Mouse (Mus musculus) central nervous system, embryonic 18 days (tissue): ENCODE data around the gene Rhbdd3. TPM values are rescaled to one million over a fixed set of nuclear protein-coding genes. Genes with fewer than 3 reads are reported as not detected.

Source experiments
- polyA plus RNA-seq: library from polyadenylated mRNA; depleted of rRNA; stranded (reverse); fragments of >200 nt; gene quantifications from 2 replicates; pipeline ENCODE4 v1.2.3, GENCODE M21; 2012; rRNA removed

Rhbdd3 gene
- 41.7 and 43.8 TPM in 2 replicates for polyA plus RNA-seq

GRCm38 (mm10) chr11:5098736-5099542, at the start of gene Rhbdd3, which contains the start of gene Ewsr1:
Rhbdd3 (plus strand) TSS chr11:5098926.
Ewsr1 (minus strand) TSS chr11:5099266.

DNA sequence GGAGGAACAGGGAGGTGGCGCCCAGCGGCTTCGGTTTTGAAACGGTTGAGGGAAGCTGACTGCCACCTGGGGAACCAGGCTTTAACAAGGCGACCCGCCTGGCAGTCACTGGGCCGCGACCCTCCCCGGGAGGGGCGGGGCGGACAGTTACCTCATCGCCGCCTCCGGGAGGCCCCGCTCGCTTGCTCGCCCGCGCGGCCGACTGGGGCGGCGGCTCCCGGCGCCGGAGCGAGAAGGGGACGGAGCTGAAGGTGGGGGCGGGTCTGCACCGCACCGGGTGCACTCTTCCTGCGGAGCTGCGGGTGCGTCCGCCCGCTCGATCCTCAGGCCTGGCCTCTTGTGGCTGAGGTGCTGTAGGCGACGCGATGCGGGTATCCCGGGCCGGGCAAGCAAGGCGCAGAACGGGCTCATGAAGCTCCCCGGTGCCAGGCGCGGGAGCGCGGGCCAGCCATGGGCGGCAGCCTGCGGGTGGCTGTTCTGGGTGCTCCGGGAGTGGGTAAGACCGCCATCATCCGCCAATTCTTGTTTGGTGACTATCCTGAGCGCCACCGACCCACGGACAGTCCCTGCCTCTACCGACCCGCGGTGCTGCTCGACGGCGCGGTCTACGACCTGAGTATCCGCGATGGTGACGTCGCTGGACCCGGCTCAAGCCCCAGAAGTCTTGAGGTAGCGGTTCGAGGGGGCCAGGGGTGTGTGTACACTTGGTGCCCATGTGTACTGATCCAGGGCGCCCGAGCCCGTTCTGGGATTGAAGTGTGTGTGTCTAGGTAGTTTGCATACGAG, 40.7 kb upstream of the Rhbdd3 start, which contains the start of gene Rasl10a:
TSS of gene Rasl10a (plus strand) at position 273 of the 786 bp plus-strand sequence.

GRCm38 (mm10) chr11:5065056-5065821, 33.5 kb upstream of the Rhbdd3 start, which contains the start of gene Gas2l1:
Gas2l1 (minus strand) TSS chr11:5065327.

GRCm38 (mm10) chr11:5151680-5152337, 53.1 kb downstream of the Rhbdd3 start, which contains the start of gene Emid1:
Emid1 (minus strand) TSS chr11:5152257.

Other genes with a start within 250 kb of the Rhbdd3 start
- 82.1 and 82.3 TPM in 2 replicates for gene Nf2, start 249.4 kb upstream of the Rhbdd3 start, polyA plus RNA-seq
- 106 and 108 TPM in 2 replicates for gene Nipsnap1, start 225.0 kb upstream of the Rhbdd3 start, polyA plus RNA-seq
- gene Thoc5, start 203.6 kb upstream of the Rhbdd3 start, polyA plus RNA-seq = 80.4 and 81.4 TPM in 2 replicates
- gene Nefh, start 150.9 kb upstream of the Rhbdd3 start, polyA plus RNA-seq = 4.7 and 10.6 TPM in 2 replicates
- 103 and 105 TPM in 2 replicates for gene Ap1b1, start 112.1 kb upstream of the Rhbdd3 start, polyA plus RNA-seq
- gene Rasl10a, start 40.8 kb upstream of the Rhbdd3 start, polyA plus RNA-seq = 2.5 and 3.3 TPM in 2 replicates
- 31.6 and 35.2 TPM in 2 replicates for gene Gas2l1, start 33.6 kb upstream of the Rhbdd3 start, polyA plus RNA-seq
- gene Ewsr1, start 340 bp downstream of the Rhbdd3 start, polyA plus RNA-seq = 380 and 383 TPM in 2 replicates
- gene Emid1, start 53.3 kb downstream of the Rhbdd3 start, polyA plus RNA-seq = 12.8 and 15.2 TPM in 2 replicates
- 5.6 and 6.5 TPM in 2 replicates for gene Kremen1, start 162.6 kb downstream of the Rhbdd3 start, polyA plus RNA-seq